Mouse (Mus musculus) thymus, adult 2 months (tissue): ENCODE results near the gene Igf1r. TPM values are rescaled to one million over a fixed set of nuclear protein-coding genes. Genes with fewer than 3 reads are reported as not detected.
A peak's percentile ranks its signal among the peaks of the same experiment; 100 is the strongest.

Experiments used
- DNase-seq: peaks from one replicate; pipeline ENCODE4 v3.0.0; 2021
- H3K27ac ChIP-seq: fragments of 200-500 bp; 2 replicates; pipeline ENCODE4 v1.5.1; 2012; ENCODE audit warnings: low read length, control low read depth; ENCODE audit not compliant: control insufficient read depth, insufficient read depth
- H3K27me3 ChIP-seq: fragments of 200-500 bp; 2 replicates; pipeline ENCODE4 v1.6.1; 2012; ENCODE audit warnings: mild to moderate bottlenecking, low read length, moderate library complexity, mixed read lengths; ENCODE audit not compliant: control insufficient read depth, insufficient read depth
- H3K36me3 ChIP-seq: fragments of 200-500 bp; 2 replicates; pipeline ENCODE4 v1.6.1; 2012; ENCODE audit warnings: mild to moderate bottlenecking, low read length, moderate library complexity; ENCODE audit not compliant: control insufficient read depth, insufficient read depth
- H3K4me1 ChIP-seq: fragments of 200-500 bp; replicated peaks from 2 replicates; pipeline ENCODE4 v1.6.1; 2012; ENCODE audit warnings: low read length; ENCODE audit not compliant: control insufficient read depth, insufficient read depth
- H3K4me3 ChIP-seq: fragments of 200-500 bp; 2 replicates; pipeline ENCODE4 v1.5.1; 2012; ENCODE audit warnings: mild to moderate bottlenecking, low read length, control low read depth, moderate library complexity; ENCODE audit not compliant: control insufficient read depth, insufficient read depth
- CTCF ChIP-seq: fragments of 200-500 bp; IDR thresholded peaks from 2 replicates; pipeline ENCODE4 v1.5.1; 2012; ENCODE audit warnings: mild to moderate bottlenecking, control low read depth, low read length, moderate library complexity, borderline replicate concordance; ENCODE audit not compliant: control insufficient read depth, poor library complexity, insufficient read depth; ENCODE audit errors: extremely low read depth
- POLR2A ChIP-seq: fragments of 200-500 bp; IDR thresholded peaks from 2 replicates; pipeline ENCODE4 v1.6.1; 2012; ENCODE audit warnings: mild to moderate bottlenecking, low read length, control low read depth, moderate library complexity; ENCODE audit not compliant: control insufficient read depth, poor library complexity, insufficient read depth; ENCODE audit errors: extremely low read depth
- WGBS: fragments of 180-500 bp; shearing (Covaris S2); methylation state at CpG from one replicate; pipeline ENCODE4 v1.1.7; 2018; 5-methylcytosine and 5-hydroxymethylcytosine counted together
- polyA plus RNA-seq: library from polyadenylated mRNA; depleted of rRNA; stranded (reverse); fragments of >200 nt; gene quantifications from 2 replicates; pipeline ENCODE4 v1.2.3, GENCODE M21; 2012; rRNA removed

The Igf1r gene
- 9.0 and 9.2 TPM in 2 replicates for polyA plus RNA-seq

DNA sequence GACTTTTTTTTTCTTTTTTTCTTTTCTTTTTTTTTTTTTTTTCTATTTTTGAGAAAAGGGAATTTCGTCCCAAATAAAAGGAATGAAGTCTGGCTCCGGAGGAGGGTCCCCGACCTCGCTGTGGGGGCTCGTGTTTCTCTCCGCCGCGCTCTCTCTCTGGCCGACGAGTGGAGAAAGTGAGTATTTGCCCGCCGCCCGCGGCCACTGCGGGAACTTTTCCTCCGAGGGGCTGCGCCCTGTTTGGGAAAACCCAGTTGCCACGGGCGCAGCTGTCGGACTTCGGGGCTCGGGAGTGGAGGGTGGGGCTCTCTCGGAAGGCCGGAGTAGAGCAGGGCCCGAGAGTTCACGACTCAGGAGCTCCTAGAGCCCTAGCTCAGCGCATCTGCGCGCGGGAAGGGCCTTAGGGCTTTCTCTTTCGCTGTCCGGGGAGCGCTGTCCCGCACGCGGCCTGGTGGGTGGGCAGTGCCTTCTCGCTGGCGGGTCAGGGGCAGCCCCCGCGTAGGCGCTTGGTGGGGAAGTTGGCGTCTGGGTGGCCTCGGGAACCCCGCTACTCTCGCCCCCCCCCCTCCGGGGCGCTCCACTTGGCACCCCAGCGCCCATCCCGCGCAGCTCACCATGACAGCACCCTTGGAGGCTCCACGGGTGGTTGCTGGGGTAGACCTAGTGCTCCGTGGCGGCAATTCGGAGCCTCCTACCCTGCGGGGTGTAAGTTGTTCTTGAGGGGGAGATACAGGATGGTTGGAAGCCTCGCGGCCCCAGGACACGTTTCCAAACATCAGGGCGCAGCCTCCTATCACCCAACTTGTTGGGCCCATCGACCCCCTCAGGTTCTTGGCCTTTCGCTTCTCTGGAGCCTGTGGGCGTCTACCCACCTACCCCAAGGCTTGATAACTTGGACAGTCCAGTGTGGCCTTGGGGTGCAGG lies at the start of gene Igf1r:
Igf1r (plus strand) TSS at position 51 of the 924 bp plus-strand sequence.
- H3K36me3 ChIP-seq, result no peaks in the 10 kb centered on the region
- DNase-seq, result peak; percentile 43
- H3K27ac ChIP-seq, result peak within 1 kb of the TSS; percentile 3; the same call in 1 of the 2 replicates
- peak within 1 kb of the TSS; percentile 78 for H3K4me3 ChIP-seq
- under 1% methylated on average over 61 of the region's 62 CpGs for WGBS
- H3K4me1 ChIP-seq, result peaks cover 26% of the 10 kb centered on the region
- TF ChIP-seq CTCF, result no peak
- peaks cover 4% of the 10 kb centered on the region; the same call in 1 of the 2 replicates for H3K27me3 ChIP-seq

- 76% methylated on average over 2 of the region's 2 CpGs for WGBS
- no peak overlapping the region for H3K4me3 ChIP-seq
- DNase-seq, result no peak
These were observed 46.3 kb upstream of the Igf1r start for GRCm38 (mm10) chr7:67906358-67906757.

DNA sequence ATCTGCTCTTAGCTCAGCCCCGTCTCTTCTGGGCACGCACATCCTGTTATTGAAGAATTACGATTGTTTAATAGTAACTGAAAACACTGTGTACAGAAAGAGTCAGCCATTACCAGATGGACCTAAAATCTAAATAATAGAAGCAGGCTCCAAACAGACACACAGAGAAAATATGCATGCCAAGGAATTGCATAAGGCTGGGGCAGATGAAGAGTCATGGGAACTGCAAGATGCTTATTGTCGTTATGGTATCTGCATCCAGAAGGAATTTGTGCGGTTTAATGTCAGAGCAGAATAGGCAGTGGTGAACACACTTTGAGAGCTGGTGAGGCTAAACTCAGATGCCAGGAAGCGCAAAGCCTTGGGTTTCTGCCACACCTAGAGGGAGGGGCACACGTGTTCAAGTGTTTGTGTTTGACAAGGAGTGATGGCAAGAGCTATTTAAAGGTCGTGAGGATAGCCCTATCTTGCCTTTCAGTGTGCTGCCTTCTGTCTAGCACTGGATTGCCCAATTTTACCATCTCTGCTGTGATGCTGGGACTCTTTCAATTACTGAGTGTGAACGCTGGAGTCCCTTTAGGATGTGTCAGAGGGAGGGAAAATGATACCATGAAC lies 44.7 kb upstream of the Igf1r start:
- TF ChIP-seq POLR2A, result no peak
- no peak for TF ChIP-seq CTCF
- H3K27me3 ChIP-seq, result no peaks in the 10 kb centered on the region; the same call in 1 of the 2 replicates
- no peak for DNase-seq
- 81% methylated on average over 9 of the region's 9 CpGs for WGBS
- H3K4me1 ChIP-seq, result no peaks in the 10 kb centered on the region
- no peaks in the 10 kb centered on the region for H3K36me3 ChIP-seq
- no peak overlapping the region for H3K27ac ChIP-seq
- no peak overlapping the region for H3K4me3 ChIP-seq

More at GRCm38 (mm10) chr7:67906358-67906757, 46.3 kb upstream of the Igf1r start:
- Histone ChIP-seq H3K27ac (no peak overlapping the region), H3K4me1 (no peaks in the 10 kb centered on the region), H3K36me3 (no peaks in the 10 kb centered on the region), H3K27me3 (no peaks in the 10 kb centered on the region; the same call in 1 of the 2 replicates)
- no peak for TF ChIP-seq POLR2A

DNA sequence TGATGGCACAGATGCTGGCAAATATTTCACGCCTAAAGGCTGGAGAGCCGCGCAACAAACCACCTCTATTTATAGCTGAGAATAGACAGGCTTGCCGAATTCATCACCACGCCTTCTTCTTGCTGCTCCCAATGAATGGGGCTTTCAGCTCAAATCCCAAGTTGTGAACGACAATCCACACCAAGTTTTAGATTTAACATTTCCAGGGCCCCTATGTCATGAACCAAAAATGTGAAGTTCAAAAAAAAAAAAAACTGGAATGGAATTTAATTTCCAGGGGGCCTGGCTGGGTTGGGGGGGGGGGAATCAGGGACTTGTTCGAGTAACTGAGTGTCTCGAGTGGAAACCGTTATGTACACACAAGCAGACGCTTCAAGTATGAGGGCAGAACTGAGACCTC lies 42.1 kb upstream of the Igf1r start:
- no peaks in the 10 kb centered on the region for H3K36me3 ChIP-seq
- no peak overlapping the region for H3K27ac ChIP-seq
- no peak for DNase-seq
- H3K4me3 ChIP-seq, result no peak overlapping the region
- no peaks in the 10 kb centered on the region for H3K4me1 ChIP-seq
- TF ChIP-seq POLR2A (no peak), CTCF (no peak)
- 84% methylated on average over 10 of the region's 10 CpGs for WGBS
- no peaks in the 10 kb centered on the region; the same call in 1 of the 2 replicates for H3K27me3 ChIP-seq

GRCm38 (mm10) chr7:67910947-67911346 lies 41.7 kb upstream of the Igf1r start:
- no peaks in the 10 kb centered on the region for H3K4me1 ChIP-seq
- no peak overlapping the region for H3K4me3 ChIP-seq
- H3K27me3 ChIP-seq, result no peaks in the 10 kb centered on the region; the same call in 1 of the 2 replicates
- H3K36me3 ChIP-seq, result no peaks in the 10 kb centered on the region
- TF ChIP-seq CTCF, result no peak
- no peak for TF ChIP-seq POLR2A
- no peak overlapping the region for H3K27ac ChIP-seq
- 73% methylated on average over 3 of the region's 3 CpGs for WGBS
- no peak for DNase-seq

DNA sequence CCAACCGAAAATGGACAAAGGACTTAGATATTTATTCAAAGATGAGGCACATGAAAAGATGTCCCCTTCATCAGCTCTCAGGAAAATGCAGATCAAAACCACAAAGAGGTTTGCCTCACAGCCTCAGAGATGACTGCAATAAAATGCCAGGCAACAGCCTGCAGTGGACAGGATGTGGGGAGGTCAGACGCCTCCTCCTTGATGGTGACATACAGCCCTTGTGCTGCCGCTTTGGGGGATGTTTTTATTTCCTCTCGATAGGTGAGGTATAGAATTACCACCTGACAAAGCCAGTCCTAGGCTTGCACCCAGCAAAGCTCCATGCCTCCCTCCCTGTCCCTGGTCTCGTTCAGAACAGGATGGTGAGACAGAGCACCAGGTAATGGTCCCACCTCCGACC lies 40.8 kb upstream of the Igf1r start:
- WGBS, result 13% methylated on average over 6 of the region's 6 CpGs
- Histone ChIP-seq H3K4me1 (no peaks in the 10 kb centered on the region), H3K27ac (no peak overlapping the region), H3K4me3 (no peak overlapping the region), H3K36me3 (no peaks in the 10 kb centered on the region), H3K27me3 (no peaks in the 10 kb centered on the region; the same call in 1 of the 2 replicates)
- no peak for DNase-seq
- TF ChIP-seq POLR2A, result no peak
- no peak for TF ChIP-seq CTCF
